Mouse (Mus musculus): ENCODE results near the gene Mapk11. TPM values are rescaled to one million over a fixed set of nuclear protein-coding genes. Genes with fewer than 3 reads are reported as not detected.

Gene Mapk11
- total and polyA plus RNA-seq, 3 experiments: 0.04 TPM; not detected in 1

DNA sequence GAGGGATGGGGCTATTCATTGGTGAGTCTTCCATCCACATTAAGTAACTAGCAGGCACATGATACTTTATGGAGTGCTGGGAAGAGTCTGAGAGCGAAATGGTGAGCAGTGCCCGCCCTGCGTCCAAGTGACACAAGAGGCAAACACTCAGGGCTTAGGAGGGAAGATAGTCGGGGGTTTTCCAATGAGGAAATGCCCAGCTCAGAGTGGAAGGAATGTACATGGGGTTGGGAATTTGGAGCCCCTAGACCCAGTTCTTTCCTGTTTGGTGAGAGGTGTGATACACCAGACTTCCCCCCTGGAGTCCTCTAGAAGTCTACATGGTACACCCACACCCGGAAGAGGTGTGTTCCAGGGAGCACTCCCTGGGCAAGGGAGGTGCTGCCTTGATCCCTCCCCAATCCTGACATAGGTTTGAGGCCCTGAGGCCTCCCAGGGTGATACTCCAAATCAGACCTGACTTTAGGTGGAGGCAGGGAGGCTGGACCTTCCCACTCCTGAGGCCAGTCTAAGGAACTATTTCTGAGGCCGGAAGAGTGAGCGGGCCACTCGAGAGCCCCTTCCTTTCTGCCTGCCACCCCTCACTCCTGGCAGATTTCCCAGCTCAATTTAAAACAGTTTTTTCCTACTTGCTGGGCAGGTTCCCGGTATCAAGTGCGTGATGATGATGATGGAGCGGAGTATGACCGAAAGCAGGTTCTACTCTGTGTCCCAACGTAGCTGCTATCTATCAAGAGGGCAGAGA, 26.2 kb upstream of the Mapk11 start:
- Histone ChIP-seq H3K9me3 (replicated peaks; ENCODE audit: insufficient read depth, low read length) (no peaks in the 10 kb centered on the region), H3K79me2 (ENCODE audit: control insufficient read depth, insufficient read depth, low read length, poor library complexity) (no peaks in the 10 kb centered on the region), H3K9ac (ENCODE audit: control insufficient read depth, low read depth, low read length, poor library complexity, severe bottlenecking) (no peak overlapping the region), H3K27ac (ENCODE audit: control insufficient read depth, low read depth, low read length) (no peak overlapping the region), H3K36me3 (ENCODE audit: control insufficient read depth in 1 of 2, insufficient read depth in 2 of 2, low read length in 2 of 2) (peaks cover 0 to 11% of the 10 kb centered on the region in 2 experiments; a peak in 2 of 4 replicates), H3K4me1 (ENCODE audit: control insufficient read depth in 1 of 2, insufficient read depth in 2 of 2, low read length in 2 of 2) (peaks cover 4 to 16% of the 10 kb centered on the region in 2 experiments; a peak in 3 of 4 replicates), H3K4me3 (ENCODE audit: control insufficient read depth in 1 of 2, insufficient read depth in 1 of 2, low read depth in 2 of 2, low read length in 2 of 2) (no peak overlapping the region), H3K27me3 (ENCODE audit: control insufficient read depth in 1 of 2, insufficient read depth in 2 of 2, low read length in 2 of 2) (no peaks in the 10 kb centered on the region)
- DNase-seq (ENCODE audit: low read depth, low spot score): no peak
- TF ChIP-seq HCFC1 (IDR thresholded peaks at IDR 0.05; ENCODE audit: low read depth, low read length) (no peak), MYB (IDR thresholded peaks at IDR 0.05; ENCODE audit: low read depth, low read length) (no peak)

DNA sequence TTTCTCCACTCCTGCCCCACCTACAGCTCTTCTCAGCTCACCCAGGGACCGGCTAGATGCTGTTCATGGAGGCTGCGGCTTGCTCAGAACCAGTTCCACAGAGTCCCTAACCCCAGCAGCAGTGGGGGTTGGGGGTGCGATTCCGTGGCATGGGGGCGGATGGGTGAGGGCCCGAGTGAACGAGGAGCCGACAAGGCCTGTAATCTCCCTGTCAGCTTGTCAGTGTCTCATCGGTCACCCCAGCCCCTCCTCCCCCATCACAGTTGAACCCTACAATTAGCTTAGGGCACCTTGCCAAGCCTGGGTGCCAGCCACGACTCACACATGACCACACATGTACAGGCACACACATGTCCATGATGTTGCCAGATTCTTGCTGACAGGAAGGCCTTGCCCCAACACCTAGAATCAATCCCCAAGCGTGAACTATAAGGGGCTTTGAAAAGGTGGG, 25.5 kb upstream of the Mapk11 start:
- Histone ChIP-seq H3K9me3 (replicated peaks; ENCODE audit: insufficient read depth, low read length) (no peaks in the 10 kb centered on the region), H3K9ac (ENCODE audit: control insufficient read depth, low read depth, low read length, poor library complexity, severe bottlenecking) (no peak overlapping the region), H3K27me3 (ENCODE audit: control insufficient read depth in 1 of 2, insufficient read depth in 2 of 2, low read length in 2 of 2) (no peaks in the 10 kb centered on the region), H3K4me3 (ENCODE audit: control insufficient read depth in 1 of 2, insufficient read depth in 1 of 2, low read depth in 2 of 2, low read length in 2 of 2) (no peak overlapping the region), H3K36me3 (ENCODE audit: control insufficient read depth in 1 of 2, insufficient read depth in 2 of 2, low read length in 2 of 2) (peaks cover 0 to 11% of the 10 kb centered on the region in 2 experiments; a peak in 2 of 4 replicates), H3K4me1 (ENCODE audit: control insufficient read depth in 1 of 2, insufficient read depth in 2 of 2, low read length in 2 of 2) (peaks cover 4 to 18% of the 10 kb centered on the region in 2 experiments; a peak in 3 of 4 replicates), H3K79me2 (ENCODE audit: control insufficient read depth, insufficient read depth, low read length, poor library complexity) (no peaks in the 10 kb centered on the region), H3K27ac (ENCODE audit: control insufficient read depth, low read depth, low read length) (no peak overlapping the region)
- TF ChIP-seq HCFC1 (IDR thresholded peaks at IDR 0.05; ENCODE audit: low read depth, low read length) (no peak), MYB (IDR thresholded peaks at IDR 0.05; ENCODE audit: low read depth, low read length) (no peak)
- no peak for DNase-seq (ENCODE audit: low read depth, low spot score)

DNA sequence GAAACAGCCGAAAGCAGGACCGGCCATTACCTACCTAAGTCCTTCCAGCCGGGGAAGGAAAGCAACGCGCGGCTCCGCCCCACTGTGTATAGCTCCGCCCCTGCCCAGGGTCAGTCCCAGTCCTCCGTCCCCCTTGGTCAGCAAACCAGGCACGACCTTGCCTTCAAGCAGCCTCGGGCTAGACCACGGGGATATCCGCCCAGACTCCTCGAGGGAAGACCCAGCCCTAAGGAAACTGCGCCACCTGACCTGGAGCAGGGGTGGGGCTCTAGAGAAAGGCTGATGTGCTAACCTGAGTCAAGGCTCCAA, 24.4 kb upstream of the Mapk11 start:
- H3K36me3 ChIP-seq (ENCODE audit: control insufficient read depth in 1 of 2, insufficient read depth in 2 of 2, low read length in 2 of 2): peaks cover 0 to 11% of the 10 kb centered on the region in 2 experiments; a peak in 2 of 4 replicates
- no peaks in the 10 kb centered on the region for H3K9me3 ChIP-seq (replicated peaks; ENCODE audit: insufficient read depth, low read length)
- no peaks in the 10 kb centered on the region for H3K79me2 ChIP-seq (ENCODE audit: control insufficient read depth, insufficient read depth, low read length, poor library complexity)
- TF ChIP-seq E2F4 (IDR thresholded peaks at IDR 0.05; ENCODE audit: borderline replicate concordance, low read depth, low read length): no peak
- no peak for TF ChIP-seq KAT2A (conservative IDR thresholded peaks at IDR 0.05; ENCODE audit: low read depth, low read length)
- no peak for TF ChIP-seq POLR2A (IDR thresholded peaks at IDR 0.05; ENCODE audit: control insufficient read depth in 1 of 2, insufficient read depth in 1 of 2, low read depth in 1 of 2, low read length in 2 of 2, poor library complexity in 1 of 2)
- TF ChIP-seq ELF1 (IDR thresholded peaks at IDR 0.05; ENCODE audit: low read depth, low read length): no peak
- no peak for TF ChIP-seq POLR2AphosphoS2 (IDR thresholded peaks at IDR 0.05; ENCODE audit: low read length)
- TF ChIP-seq POLR2AphosphoS5 (IDR thresholded peaks at IDR 0.05; ENCODE audit: borderline replicate concordance, low read depth, low read length): no peak
- TF ChIP-seq GABPA (IDR thresholded peaks at IDR 0.05; ENCODE audit: low read depth, low read length): no peak
- no peak for TF ChIP-seq ZMIZ1 (IDR thresholded peaks at IDR 0.05; ENCODE audit: low read depth, low read length)
- no peak for TF ChIP-seq ZNF384 (IDR thresholded peaks at IDR 0.05; ENCODE audit: low read depth, low read length)
- H3K4me3 ChIP-seq (ENCODE audit: control insufficient read depth in 1 of 2, insufficient read depth in 1 of 2, low read depth in 2 of 2, low read length in 2 of 2): no peak overlapping the region
- H3K4me1 ChIP-seq (ENCODE audit: control insufficient read depth in 1 of 2, insufficient read depth in 2 of 2, low read length in 2 of 2): peaks cover 4 to 18% of the 10 kb centered on the region in 2 experiments; a peak in 3 of 4 replicates
- no peak overlapping the region for H3K27ac ChIP-seq (ENCODE audit: control insufficient read depth, low read depth, low read length)
- H3K9ac ChIP-seq (ENCODE audit: control insufficient read depth, low read depth, low read length, poor library complexity, severe bottlenecking): no peak overlapping the region
- no peak for DNase-seq (ENCODE audit: low read depth, low spot score)
- H3K27me3 ChIP-seq (ENCODE audit: control insufficient read depth in 1 of 2, insufficient read depth in 2 of 2, low read length in 2 of 2): no peaks in the 10 kb centered on the region

All from MEL (cell line).